Mouse (Mus musculus) lung, postnatal 4 days (tissue): Measurements from ENCODE around the gene Lsm6.
A peak's percentile ranks its signal among the peaks of the same experiment; 100 is the strongest.
"Not testable (repeated sequence)": the region's sequence is repeated elsewhere in the genome, so short reads cannot be mapped to it uniquely, and the experiment has no call there.

Experiments used
- DNase-seq, 2 experiments: peaks; one replicate each; pipeline ENCODE4 v3.0.0; 2021

The Lsm6 gene

DNA sequence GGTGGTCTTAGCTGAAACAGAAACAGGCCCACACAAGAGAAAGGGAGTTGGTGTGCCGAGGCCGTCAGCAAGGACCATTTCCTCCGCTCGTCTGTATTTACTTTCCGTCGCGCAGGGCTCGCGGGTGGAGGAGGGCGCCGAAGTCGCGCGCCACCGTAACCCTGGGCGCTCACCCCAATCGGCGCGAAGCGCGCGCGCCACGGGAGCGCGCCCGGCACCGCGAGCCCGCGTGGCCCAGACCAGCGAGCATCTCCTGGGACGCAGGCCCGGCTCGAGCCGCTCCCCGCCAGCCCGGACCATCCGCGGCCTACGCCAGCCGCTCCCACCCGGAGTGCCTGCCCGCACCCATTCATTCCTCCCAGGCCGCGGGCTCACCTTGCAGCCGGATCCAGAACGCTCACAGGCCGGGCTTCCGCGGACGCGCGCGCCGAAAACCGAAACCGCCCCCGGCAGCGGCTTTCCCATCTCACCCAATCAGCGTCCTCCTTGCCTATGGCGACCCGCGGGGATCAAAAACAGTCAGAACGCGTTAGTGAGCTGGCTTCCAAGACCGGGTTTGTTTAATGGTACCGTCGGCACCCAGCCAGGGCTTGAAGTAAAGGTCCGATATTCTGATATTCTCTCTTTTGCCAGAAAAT lies at the start of gene Lsm6:
Lsm6 (minus strand) TSS at position 468 of the 638 bp plus-strand sequence.
- peak; percentile 98 to 99 for DNase-seq

DNA sequence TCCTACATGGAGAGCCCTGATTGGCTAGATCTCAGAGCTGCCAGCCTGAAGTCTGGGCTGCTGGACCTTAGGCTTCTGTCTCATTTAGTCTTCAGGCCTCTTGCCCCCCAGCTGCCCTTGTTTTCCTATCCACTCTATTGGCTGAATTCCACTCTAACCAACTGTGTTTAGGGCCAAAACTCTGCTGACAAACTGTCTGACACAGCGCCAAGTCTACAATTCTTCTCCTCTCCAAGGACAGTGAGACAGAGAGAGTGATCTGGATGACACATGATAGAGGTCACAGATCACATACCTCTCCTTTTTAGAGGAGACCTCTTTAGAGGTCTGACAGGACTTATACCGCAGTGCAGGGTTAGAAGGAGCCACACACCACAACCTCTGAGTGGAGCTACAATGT lies 46.1 kb upstream of the Lsm6 start:
- DNase-seq, result no peak

DNA sequence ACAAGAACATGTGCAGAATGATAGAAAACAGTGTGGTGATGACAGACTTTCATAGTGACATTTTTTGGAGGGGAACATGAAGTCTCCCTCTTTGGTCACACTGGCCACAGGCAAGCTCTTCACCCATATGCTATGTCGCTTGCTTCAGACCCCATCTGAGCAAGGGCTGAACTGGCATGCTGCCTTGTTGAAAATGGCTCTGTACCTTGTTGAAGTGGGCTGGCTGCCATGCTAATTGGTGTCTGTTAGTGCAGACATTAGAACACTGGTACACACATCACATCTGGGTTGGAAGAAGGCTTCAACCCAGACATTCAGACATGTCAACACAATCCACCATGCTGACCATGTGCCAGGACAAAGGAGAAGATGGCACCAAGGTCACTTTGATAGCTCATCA lies 42.1 kb upstream of the Lsm6 start:
- no peak for DNase-seq

DNA sequence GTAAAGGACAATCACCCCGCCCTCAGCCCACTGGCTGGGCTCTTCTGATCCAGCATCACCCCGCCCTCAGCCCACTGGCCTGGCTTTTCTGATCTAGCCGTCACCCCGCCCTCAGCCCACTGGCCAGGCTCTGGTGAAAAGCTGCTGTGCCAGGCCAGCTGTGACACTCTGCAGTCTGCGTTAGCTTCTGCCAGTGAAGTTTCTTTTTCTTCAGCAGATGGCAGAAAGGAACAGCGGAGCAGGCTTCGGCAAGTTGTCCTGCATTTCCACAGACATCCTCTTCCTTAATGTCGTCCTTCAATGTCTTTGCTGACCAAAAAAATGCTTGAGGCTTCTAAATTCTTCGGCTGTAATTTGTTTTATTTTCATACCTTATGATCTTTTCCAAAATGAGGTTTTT lies 41.1 kb upstream of the Lsm6 start:
- DNase-seq, result no peak

DNA sequence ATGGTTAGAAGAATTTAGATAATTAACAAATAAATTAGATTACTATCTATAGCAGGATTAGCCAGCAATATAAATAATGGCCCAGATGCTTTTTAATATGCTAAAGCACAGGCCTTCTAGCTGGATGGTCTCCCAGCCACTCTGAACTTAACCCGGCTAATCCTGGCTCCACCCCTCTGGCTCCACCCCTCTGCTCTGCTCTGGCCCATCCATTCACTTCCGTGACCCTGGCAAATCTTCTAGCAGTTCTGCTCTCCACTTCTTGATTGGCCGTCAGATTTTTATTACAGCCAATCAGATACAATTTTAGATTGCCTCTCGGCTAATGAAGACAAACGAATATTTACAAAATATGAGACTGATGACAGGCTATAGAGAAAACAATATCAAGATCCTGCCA lies 39.8 kb upstream of the Lsm6 start:
- DNase-seq, result no peak

DNA sequence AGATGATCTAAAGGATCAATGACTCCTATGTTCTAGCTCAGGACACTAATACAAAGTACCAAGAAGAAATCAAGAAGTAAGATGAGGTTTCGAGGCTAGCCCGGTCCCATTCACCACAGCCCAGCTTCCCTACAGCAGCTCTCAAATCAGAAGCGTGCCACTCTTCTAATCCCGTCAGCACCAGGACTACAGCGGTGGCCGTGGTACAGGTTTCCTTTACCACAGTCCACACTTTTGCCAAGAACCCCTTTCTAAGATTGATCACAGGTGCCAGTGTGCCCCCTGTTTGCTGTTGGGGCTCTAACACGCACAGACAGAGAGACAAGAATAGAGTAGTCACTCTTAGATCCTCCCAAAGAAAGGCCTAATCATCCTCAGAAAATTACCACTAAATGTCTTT lies 36.5 kb upstream of the Lsm6 start:
- DNase-seq, result no peak

DNA sequence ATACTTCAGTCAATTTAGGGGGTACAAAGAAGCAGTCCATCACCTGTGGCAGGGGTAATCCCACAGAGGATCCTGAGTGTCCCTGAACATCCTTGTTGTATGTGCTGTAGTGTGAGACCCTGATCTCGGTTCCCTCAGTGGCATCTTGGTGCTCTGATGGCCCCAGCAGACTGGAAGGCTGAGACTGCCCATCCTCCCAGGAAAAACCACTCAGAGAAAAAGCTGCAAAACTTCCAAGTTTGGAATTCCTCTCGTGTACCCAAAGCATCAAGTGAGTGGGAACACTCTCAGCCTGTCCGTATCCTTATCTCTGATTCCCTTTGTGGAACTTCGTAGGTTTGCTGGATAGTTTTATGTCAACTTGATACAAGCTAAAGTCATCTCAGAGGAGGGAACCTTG lies 31.3 kb upstream of the Lsm6 start:
- DNase-seq, result no peak

DNA sequence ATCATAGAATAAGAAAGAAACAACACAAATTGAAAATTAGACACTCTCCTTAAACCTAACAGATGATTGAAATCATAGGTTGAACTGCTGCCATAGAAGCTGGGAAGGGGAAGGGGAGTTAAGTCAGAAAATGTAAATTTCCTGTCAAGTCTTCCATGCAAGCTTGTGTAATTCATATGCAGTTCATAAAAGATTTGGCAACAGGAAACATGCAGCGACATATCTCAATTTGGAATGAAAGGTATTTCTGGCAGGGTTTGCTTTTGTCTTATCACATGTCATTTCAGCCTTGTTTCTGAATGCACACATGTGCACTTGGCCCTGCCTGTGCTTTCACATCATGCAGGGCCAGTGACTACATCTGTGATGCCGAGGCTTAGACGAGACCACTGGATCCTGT lies 26.3 kb upstream of the Lsm6 start:
- DNase-seq, result no peak

DNA sequence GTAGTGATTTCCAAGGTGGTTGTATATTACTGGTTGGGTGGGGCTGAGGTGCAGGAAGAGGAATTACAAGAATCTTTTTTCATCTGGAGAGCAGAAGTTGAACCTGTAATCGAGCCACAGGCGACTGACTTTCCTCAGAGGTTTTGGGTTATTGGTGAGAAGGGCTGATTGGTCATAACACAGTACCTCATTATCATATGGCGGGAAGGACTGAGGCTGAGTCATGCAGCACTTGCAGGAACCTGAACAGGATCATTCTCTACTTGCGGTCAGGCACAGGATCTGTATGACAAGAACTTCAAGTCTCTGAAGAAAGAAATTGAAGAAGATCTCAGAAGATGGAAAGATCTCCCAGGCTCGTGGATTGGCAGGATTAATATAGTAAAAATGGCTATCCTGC lies 23.6 kb upstream of the Lsm6 start:
- no peak for DNase-seq

DNA sequence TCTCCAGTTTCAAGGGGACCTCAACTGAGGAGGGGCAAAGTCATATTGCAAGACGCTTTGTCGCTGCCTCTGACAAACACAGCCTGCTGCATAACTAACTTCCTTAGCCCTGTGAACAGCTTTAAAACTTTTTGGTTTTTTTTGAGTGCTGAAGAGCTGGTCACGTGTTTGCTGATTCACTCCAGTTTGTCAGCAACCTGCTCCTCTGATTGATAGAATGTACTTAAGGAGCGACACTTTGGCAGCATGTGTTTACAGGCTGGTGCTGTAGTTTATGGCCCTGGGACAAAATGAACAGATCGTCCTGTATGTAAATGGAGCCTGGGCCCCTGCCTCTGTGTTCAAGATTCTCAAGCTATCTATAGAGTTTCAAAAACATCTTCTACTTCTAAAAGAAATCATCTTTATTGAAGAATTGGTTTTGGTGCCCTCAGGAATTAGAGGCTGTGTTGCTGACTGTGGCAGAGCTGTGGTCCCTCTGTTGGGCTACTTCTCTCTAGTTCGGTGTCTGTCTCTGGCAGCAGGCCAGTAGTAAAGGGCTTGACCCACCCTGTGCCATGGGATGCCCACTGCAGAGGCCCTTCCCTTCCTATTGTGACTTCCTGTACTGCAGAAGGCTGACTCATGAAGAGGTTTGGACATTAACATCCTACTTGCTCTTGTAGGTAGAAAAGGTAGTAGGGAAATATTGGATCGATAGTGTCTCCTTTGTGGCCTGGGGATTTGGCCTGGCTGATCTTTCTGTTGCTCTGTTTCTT lies 17.9 kb upstream of the Lsm6 start:
- no peak for DNase-seq

DNA sequence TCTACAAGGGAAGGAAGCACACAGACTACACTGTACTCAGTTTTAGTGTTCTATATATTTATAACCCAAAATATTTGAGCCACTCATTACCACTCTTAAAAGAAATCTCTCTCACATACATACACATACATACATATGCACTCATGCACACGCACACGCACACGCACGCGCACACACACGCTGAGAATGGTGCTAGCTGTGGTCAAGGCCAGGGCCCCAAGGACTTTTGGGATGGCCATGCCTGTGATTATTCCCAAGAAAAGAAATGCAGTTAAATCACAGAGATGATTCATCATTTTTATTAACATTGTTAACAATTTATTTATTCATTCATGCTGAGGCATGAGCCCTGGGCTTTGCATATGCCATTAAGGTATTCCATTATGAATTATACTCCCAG lies 15.2 kb upstream of the Lsm6 start:
- no peak for DNase-seq

DNA sequence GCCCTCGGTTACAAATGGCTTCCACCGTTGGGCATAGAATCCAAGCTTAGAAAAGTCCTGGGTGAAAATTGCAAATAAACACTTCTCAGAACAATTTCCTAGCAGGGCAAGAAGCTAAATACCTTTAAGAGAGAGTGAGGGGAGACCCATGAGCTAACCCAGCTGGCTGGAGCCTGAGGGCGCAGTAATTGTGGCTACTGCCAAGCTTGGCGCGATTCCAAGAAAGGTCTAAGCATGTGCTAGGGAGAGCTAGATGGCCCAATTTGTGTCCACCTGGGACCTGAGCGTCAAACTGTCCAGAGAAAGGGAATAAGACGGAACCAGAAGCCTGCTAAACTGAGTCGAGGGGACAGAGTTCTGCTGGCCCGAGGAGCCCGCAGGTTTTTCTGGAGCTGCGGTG lies 7.5 kb upstream of the Lsm6 start:
- DNase-seq, result no peak

DNA sequence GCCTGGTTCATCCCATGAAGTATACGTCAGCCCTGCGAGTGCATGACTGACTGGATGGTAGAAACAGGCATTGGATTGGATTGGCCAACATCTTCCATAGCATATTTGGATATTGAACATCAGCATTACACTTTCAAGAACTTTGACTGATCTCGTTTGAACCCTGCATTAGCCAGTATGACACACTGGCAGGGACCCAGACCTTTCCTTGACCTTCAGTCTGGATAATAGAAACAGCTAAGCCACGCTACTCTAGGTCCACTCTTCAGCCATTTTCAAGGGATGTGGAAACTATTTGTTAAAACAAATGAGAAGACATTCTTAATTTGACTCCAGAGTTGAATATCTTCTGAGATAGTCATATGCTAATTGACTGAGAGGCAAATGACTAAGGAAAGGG lies 3.6 kb upstream of the Lsm6 start:
- DNase-seq, result no peak

DNA sequence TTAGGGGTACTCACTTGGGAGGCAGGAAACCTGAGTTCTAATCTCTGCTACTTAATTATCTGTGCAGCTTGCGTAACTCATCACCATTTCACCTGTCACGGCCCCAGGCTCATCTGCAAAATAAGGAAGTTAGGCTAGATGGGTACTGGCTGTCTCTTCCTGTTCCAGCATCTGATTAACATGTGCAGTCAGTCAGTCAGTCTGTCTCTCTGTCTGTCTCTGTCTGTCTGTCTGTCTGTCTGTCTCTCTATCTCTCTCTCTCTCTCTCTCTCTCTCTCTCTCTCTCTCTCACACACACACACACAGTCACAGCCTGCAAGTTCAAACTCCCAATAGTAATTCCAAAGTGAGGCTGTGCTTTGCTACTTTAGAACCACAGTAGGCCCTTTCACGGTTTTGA lies 967 bp downstream of the Lsm6 start:
- not testable (repeated sequence) for DNase-seq

DNA sequence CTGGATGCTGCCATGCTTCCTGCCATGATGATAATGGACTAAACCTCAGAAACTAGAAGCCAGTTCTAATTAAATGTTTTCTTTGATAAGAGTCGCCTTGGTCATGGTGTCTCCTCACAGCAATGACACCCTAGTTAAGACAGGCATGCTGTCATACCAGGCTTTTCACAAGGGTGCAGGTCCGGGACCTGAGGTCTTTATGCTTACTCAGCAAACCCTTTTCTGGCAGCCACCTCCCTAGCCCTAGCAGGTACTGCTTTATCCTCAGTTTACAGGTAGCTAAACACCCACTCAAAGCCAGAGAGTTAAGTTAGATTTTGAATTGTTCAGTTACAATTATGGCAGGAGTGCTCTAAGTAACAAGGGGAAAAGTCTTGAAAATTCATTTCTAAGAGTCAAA lies 6.2 kb downstream of the Lsm6 start:
- no peak for DNase-seq

DNA sequence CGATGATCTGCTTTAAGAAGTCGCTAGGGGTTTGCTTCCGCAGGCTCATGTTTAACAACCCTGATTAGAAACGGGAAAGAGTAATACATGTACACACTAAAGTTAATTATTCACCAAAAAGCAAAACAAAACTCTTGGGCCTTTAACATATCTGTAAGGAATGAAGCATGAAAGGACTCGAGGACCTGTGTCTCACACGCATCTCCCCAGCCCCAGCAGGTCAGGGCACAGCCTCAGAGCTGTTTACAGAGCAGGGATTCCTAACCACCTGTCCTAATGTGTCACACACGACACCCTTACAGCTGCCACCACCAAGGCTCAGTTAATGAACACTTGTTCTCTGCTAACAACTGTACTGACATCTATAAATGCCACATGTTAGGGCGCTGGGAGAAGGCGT lies 7.9 kb downstream of the Lsm6 start:
- DNase-seq, result no peak

DNA sequence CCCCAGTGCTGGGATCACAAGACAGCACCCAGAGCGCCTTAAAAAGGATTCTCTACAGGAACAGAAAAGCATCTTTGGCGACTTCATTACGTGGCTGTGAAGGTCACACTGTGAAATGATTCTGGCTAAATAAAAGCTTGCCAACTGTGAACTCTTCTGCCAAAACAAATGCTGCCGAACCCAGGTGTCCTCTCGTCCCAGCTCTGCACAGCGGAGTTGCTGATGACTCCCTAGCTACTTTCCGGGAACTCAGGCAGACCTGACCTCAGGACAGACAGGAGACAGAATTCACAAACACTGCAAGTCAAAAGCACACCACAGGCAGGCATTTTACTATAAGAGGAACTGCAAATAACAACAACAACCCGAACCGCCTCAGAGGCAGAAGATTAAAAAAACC lies 8.5 kb downstream of the Lsm6 start:
- no peak for DNase-seq

DNA sequence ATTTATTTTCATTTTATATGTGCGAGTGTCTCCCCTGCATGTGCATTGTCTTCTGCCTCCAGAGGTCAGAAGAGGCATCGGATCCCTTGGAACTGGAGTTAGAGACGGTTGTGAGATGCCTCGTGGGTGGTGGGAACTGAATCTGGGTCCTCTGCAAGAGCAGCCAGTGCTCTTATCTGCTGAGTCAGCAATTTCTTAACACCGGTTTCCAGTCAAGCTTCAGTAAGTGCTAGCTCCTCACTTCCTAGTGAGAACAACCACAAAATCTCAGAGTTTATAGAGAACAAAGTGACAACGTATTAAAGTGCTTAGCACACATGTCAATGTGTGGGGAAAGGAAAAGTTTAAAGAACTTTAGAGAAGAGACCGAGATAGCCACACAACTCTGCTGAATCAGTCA lies 9.2 kb downstream of the Lsm6 start:
- no peak for DNase-seq

DNA sequence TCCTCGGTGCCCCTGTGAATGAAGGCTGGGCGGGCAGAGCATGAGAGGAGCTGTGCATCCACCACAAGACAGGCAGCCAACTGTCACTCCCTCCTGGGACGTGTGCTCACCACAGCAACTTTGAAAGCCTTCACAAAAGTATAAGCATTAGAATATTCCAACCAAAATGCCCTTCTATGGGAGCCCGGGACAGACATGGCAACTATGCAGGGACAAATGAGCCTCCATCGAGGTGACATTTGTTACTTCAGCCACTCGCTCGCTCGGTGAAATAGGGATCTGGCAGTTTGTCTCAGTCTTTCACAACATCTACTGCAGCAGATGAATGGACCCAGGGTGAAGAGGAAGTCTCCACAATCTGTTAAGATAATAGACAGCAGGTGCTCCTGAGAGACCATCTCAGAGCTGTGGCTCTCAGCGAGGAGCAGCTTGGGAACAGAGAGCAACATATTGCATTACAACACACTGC lies 10.7 kb downstream of the Lsm6 start:
- no peak for DNase-seq

DNA sequence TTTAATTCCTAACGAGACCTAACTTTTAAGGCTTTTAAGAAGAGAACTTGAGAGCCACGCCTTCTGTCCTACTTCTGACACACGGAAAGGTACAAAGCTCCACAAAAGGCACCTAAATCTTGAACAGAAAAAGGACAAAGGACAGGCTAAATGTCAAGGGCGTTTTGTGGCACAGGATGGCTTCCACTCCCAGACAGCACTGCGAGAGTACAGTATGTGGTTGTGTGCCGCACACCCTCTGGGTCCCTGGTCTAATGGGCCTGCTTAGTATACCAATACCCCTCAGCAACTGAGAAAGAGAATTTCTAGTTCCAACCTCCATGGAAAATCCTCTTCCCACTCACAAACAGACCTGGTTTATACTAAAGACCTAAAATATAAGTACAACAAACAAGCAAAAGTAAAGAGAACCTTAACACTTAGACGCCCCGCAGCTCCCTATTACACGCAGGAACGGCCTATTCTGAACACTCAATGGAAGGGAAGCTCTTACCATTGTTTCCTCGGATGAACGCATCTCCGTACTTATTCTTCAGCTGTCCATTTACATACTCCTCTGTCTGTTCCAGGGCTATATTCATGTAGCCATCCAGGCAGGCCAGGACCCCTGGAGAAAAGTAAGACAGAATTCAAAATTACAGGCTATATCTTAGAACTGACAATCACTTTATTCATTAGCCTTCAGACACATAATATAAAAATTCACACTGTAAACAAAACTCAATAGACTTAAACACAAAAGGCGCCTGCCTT lies 11.3 kb downstream of the Lsm6 start:
- DNase-seq, result no peak

DNA sequence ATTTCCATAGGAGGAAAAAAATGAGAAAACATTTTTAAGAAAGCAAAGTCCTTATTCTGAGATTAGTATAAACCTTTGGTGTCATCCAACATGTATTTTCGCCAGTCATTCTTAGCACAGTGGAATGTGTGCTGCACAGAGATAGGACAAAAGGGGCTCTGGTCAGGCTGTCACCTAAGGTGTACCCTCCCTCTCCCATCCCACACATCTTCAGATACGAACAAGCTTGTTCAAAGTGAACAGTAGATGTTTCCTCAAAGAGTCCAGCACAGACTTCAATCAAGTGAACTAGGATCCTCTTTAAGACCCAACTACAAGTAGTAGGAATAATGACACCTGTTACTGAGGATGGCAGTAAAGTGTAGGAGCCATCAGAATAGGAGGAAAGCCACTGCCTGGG lies 12.1 kb downstream of the Lsm6 start:
- no peak for DNase-seq

DNA sequence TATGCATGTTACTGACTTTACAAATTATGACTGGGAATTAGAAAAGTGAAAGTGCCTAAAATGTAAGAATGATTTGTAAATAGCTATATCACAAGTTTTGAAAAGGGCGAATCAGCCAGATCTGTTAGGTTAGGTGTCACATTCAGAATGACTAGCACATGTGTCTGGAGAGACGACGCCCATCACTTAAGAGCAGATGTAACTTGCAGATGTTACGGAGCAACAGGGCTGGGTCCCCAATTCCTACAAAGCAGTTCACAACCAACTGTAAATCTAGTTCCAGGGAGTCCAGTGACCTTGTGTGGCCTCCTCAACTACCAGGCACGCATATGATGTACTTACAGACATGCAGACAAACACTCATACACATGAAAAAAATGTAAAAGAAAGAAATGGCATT lies 12.5 kb downstream of the Lsm6 start:
- no peak for DNase-seq

DNA sequence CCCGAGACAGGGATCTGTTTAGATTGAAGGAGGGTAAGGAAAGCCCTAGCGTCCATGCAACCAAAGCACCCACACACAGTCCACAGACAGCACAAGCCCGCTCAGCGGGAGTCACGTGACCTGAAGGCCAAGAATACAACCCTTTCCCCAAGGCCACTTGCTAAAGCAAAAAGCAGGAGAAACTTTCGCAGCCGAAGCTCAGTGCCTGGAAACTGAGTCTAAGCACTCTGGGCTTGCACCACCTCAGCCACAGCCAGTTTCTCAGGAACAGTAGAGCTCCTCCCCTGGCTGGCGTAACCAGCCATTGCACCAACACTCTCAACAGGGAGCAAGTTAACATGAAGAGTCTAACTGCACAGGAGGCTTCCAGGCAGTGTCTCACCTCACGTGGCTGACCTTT lies 13.7 kb downstream of the Lsm6 start:
- no peak for DNase-seq

DNA sequence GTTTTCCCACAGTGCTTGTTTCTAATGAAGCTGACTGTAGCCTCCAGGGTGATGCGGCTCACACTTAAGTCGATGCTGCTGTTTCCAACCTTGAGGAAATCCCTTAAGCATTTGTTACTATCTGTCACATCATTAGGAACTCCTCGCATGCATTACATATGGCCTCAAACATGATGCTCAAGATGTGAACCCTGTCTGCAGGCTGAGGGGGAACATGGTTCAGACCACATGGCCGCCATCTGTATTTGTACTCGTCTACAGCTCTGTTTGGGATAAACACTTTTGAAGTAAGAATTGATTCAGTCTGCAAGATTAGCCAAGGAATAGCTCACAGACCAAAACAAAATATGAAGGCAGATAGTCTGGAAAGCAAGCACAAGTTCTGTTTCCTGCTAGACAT lies 14.9 kb downstream of the Lsm6 start:
- no peak for DNase-seq
